11 mouse cellular contexts compared by ENCODE assay signal in the genomic region with DNA sequence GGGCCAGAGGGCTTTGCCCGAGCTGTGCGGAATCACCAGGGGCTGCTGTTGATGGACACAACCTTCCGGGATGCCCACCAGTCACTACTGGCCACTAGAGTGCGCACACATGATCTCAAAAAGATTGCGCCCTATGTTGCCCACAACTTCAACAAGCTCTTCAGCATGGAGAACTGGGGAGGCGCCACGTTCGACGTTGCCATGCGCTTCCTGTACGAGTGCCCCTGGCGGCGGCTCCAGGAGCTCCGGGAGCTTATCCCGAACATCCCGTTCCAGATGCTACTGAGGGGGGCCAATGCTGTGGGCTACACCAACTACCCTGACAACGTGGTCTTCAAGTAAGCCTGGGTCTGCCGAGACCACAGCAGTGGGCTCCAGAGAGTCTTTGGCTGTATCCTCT. TPM values are rescaled to one million over a fixed set of nuclear protein-coding genes. Genes with fewer than 3 reads are reported as not detected.
DNase-seq lines count a peak whose midpoint lies in the region; ATAC-seq and TF ChIP-seq lines count a peak whose summit lies in the region.
"Had no signal": no experiment of that assay in that cellular context is flagged by ENCODE, and none has a peak within 500 bp of the region (broad histone marks: within the 10 kb centered on the region; RNA-seq: fewer than 3 reads in every experiment).

No protein-coding gene starts in this region.

- no peak for ATAC-seq in intestine, postnatal 0 days
- ATAC-seq in intestine, embryonic 15.5 days, result no peak
- ATAC-seq in inflammation-experienced regulatory T-cells, adult 6 months, result no peak
- ATAC-seq in cerebellum, adult (ENCODE audit: insufficient number of reproducible peaks, low FRiP score, low TSS enrichment), result no peak

- H3K4me2 ChIP-seq in intestine, postnatal 0 days (replicated peaks; ENCODE audit: low read depth), result no peak overlapping the region
- H3K4me2 ChIP-seq in intestine, embryonic 15.5 days (replicated peaks), result no peak overlapping the region
- H3K4me2 ChIP-seq: neural tube, embryonic 13.5 days; stomach, embryonic 15.5 days had no signal

- H3K27ac ChIP-seq in intestine, postnatal 0 days (ENCODE audit: low read depth, low read length), result no peak overlapping the region
- H3K27ac ChIP-seq in intestine, embryonic 15.5 days, result no peak overlapping the region
- H3K27ac ChIP-seq: neural tube, embryonic 13.5 days; stomach, embryonic 15.5 days had no signal

- no peaks in the 10 kb centered on the region for H3K9me3 ChIP-seq in intestine, postnatal 0 days (ENCODE audit: control insufficient read depth)
- H3K9me3 ChIP-seq in intestine, embryonic 15.5 days, result no peaks in the 10 kb centered on the region
- H3K9me3 ChIP-seq: neural tube, embryonic 13.5 days; stomach, embryonic 15.5 days had no signal

- no peaks in the 10 kb centered on the region for H3K27me3 ChIP-seq in intestine, postnatal 0 days (replicated peaks; ENCODE audit: control insufficient read depth, insufficient read depth, low read length)
- no peaks in the 10 kb centered on the region for H3K27me3 ChIP-seq in intestine, embryonic 15.5 days (replicated peaks)
- H3K27me3 ChIP-seq: neural tube, embryonic 13.5 days; stomach, embryonic 15.5 days had no signal

- WGBS in intestine, postnatal 0 days, result 41% methylated on average over 18 of the region's 18 CpGs
- 37% methylated on average over 18 of the region's 18 CpGs for WGBS in intestine, embryonic 15.5 days

- DNase-seq in ES-CJ7 (ENCODE audit: low read depth, low spot score), result peak; percentile 73
- DNase-seq in embryo, embryonic 11 days, result peak; percentile 68
- peak; percentile 77 for DNase-seq in lung, postnatal 10 days
- DNase-seq in gastrocnemius, adult 8-10 months (ENCODE audit: low spot score in 2 of 2), result no peak
- DNase-seq: liver had no signal

- H3K9ac ChIP-seq in intestine, postnatal 0 days (ENCODE audit: low read depth, low read length), result no peak overlapping the region
- H3K9ac ChIP-seq in intestine, embryonic 15.5 days, result no peak overlapping the region
- H3K9ac ChIP-seq: neural tube, embryonic 13.5 days; stomach, embryonic 15.5 days had no signal

- no peak overlapping the region for H3K4me3 ChIP-seq in intestine, postnatal 0 days (ENCODE audit: low read depth, low read length)
- no peak overlapping the region for H3K4me3 ChIP-seq in intestine, embryonic 15.5 days (replicated peaks)
- H3K4me3 ChIP-seq: neural tube, embryonic 13.5 days; stomach, embryonic 15.5 days had no signal

- H3K4me1 ChIP-seq in intestine, postnatal 0 days (replicated peaks; ENCODE audit: control insufficient read depth, insufficient read depth, low read length), result no peaks in the 10 kb centered on the region; the same call in 1 of the 2 replicates
- H3K4me1 ChIP-seq in intestine, embryonic 15.5 days (replicated peaks), result peaks cover 22% of the 10 kb centered on the region

- H3K36me3 ChIP-seq in intestine, postnatal 0 days (ENCODE audit: control insufficient read depth, insufficient read depth), result peaks cover 32% of the 10 kb centered on the region
- peaks cover 23% of the 10 kb centered on the region for H3K36me3 ChIP-seq in intestine, embryonic 15.5 days

- peak; percentile 66 for TF ChIP-seq CTCF in intestine, postnatal 0 days (IDR thresholded peaks at IDR 0.05; ENCODE audit: low read depth)

RNA-seq across cellular contexts. Expression of a gene that starts 2.7 kb away (rescaled TPM):
- 4.6 and 4.8 TPM in 2 replicates for polyA plus RNA-seq in intestine, postnatal 0 days (2015; fragmentation: Nextera tagmentation; extraction: Ambion mirVana)
- polyA plus RNA-seq in intestine, embryonic 15.5 days (2015; fragmentation: Nextera tagmentation; extraction: Ambion mirVana), result 6.5 and 7.8 TPM in 2 replicates
- 1 to 10 TPM in 2 of 4 experiments, under 1 TPM in 2; 0.46 to 6.3 (median 1.1) TPM for total RNA-seq in gastrocnemius, adult 8-10 months (2022)
- polyA plus RNA-seq in inflammation-experienced regulatory T-cells, adult 6 months (2017; shearing (Covaris generic)), result under 1 TPM in 1 of 3 experiments, not detected in 2; 0.18 TPM

RNA-seq across cellular contexts. Expression of a gene that starts 7.3 kb away (rescaled TPM):
- 37.0 and 37.4 TPM in 2 replicates for polyA plus RNA-seq in intestine, postnatal 0 days (2015; fragmentation: Nextera tagmentation; extraction: Ambion mirVana)
- 61.5 and 68.8 TPM in 2 replicates for polyA plus RNA-seq in intestine, embryonic 15.5 days (2015; fragmentation: Nextera tagmentation; extraction: Ambion mirVana)
- total RNA-seq in gastrocnemius, adult 8-10 months (2022), result 1 to 10 TPM; 3.2 to 7.5 (median 4.0) TPM
- 10 to 100 TPM; 41.4 to 48.1 (median 42.1) TPM for polyA plus RNA-seq in inflammation-experienced regulatory T-cells, adult 6 months (2017; shearing (Covaris generic))

Comparison
In these comparisons a context has a peak if more than half of its experiments do, and no peak if none do; other contexts are left out.
1. DNase-seq: peak in ES-CJ7 (single experiment), embryo, embryonic 11 days (single experiment) and lung, postnatal 10 days (single experiment); none in gastrocnemius, adult 8-10 months (0 of 2).